Mouse (Mus musculus) erythroblast, adult 5-6 weeks (primary cell): ENCODE measurements around the gene M1ap. TPM values are rescaled to one million over a fixed set of nuclear protein-coding genes. Genes with fewer than 3 reads are reported as not detected.

Source experiments
- ATAC-seq: replicated peaks from 2 replicates; pipeline ENCODE4 v1.8.0; 2016; ENCODE audit warnings: moderate number of reproducible peaks, mild to moderate bottlenecking, moderate TSS enrichment, inconsistent platforms; ENCODE audit not compliant: poor library complexity, low FRiP score, severe bottlenecking
- total RNA-seq, 2 experiments: library from RNA; stranded (forward) in 1 of 2; stranded (reverse) in 1 of 2; fragments of 150-400 nt in 1 of 2; fragments of 200-764, 138-1000 nt in 1 of 2; gene quantifications; 2 replicates each; pipeline versions ENCODE4 v1.2.3 to v1.2.4; 2015 to 2017; ENCODE audit warnings: low replicate concordance in 2 of 2

The M1ap gene
- total RNA-seq, 2 experiments from 2014 or later: 8.2 to 25.6 TPM

DNA sequence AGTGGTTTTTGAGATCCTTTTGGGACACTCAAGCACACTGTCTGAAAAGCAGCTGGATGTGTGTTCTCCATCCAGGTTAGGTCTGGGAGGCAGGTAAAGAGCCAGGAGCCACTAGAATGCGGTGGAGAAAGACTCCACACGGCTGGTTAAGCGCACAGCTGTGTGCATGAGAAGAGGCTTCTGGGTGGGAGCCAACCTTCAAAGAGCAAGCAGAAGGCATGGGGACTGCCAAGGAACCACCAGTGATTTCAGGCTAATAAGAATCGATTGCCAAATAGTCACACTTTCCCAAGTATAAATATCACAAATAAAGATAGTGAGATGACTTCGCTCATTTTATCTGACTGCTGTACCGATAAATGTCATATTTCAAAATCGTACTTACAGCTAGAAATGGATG lies 20.2 kb upstream of the M1ap start:
- ATAC-seq: no peak

- ATAC-seq: no peak
These were observed 19.1 kb upstream of the M1ap start for GRCm38 (mm10) chr6:82927617-82928016.

- no peak for ATAC-seq
These were observed 12.0 kb upstream of the M1ap start for GRCm38 (mm10) chr6:82934616-82935230.

DNA sequence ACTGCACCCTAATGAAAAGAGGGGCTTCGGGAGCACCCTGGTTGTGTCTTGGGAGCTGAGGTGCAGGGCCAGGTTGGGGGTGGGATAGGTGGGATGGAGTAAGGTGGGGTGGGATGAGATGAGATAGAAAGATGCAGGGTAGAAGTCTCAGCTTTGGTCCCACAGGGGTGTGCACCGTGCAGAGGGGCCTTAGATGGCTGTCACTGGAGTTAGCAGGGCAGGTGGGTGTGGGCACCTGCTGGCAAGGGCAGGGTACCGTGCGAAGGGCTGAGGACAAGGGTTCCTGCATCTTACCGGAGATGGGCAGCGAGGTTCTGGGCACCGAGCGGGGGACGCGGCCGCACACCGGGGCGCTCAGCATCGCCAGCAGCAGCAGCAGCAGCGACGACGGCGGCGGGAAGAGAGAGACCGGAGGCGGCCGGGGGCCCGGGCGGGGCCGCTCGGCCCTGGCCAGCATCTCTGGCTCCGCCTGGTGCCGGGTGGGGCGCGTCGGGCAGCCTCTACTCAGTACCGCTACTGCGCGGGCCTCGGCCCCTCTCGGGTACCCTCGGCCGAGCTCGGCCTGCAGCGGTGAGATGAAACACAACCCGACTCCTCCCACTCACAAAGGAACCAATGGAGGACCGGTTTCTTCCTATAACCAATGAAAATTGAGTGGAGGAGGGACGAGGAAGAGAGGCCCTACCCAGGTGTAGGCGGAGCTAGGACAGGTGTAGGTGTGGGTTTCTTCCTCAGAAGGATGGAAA lies 7.4 kb upstream of the M1ap start, which contains the start of gene Sema4f:
Gene Sema4f (minus strand): TSS at position 603 of the 746 bp plus-strand sequence.
- ATAC-seq: no peak; the same call in 1 of the 2 replicates

- no peak for ATAC-seq
These were observed 5.9 kb upstream of the M1ap start for GRCm38 (mm10) chr6:82940765-82941164.

GRCm38 (mm10) chr6:82945750-82946149 lies 952 bp upstream of the M1ap start:
- ATAC-seq: no peak

DNA sequence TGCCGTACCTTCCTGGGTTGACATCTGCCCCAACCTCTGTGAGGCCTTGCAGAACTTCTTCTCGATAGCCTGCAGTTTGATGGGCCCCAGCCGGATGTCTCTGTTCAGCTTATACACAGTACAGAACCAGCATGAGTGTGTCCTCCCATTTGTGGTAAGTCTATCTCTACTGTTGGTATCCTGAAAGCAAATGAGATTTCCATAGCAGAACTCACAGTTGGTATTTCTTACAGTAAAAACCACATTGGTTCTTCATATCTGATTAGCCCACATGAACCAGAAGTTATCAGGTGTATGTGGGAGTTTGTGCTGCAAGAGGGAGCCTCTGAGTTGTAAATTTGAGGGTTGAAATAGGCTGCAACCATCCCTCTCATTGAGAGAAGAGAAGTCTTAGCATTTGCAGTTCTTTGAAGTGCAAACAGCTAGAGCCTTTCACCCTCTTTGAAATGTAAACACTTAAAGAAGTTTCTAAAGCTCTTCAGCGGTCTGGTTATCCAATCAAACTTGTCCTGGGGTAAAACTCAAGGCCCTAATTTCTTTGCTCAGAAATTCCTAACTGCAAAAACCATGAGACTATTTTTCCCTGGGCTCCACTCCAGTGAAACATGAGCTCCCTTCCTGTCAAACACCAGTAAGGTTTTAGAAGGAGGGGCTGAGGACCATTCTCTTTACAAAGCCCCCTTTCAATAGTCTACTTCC lies 10.0 kb downstream of the M1ap start:
- no peak for ATAC-seq

DNA sequence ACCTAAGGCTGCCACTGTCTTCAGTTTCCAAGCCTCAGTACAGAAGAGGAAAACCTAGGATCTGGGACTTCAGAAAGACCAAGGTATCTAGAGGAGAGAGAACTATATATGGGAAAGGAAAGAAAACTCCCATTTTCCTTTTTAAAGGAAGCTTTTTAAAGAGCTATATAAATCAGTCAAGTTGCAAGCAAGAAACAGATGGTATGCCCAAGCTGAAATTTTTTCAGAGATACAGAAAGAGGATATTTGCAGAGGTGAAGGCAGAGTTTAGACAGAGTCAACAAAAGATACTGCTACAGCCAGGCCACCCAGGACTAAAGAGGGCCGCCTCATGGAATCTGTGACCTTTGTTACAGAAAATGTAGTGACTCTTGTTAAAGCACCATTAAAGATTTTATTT lies 15.0 kb downstream of the M1ap start:
- no peak for ATAC-seq

GRCm38 (mm10) chr6:82969249-82970084 lies 22.8 kb downstream of the M1ap start:
- no peak for ATAC-seq

DNA sequence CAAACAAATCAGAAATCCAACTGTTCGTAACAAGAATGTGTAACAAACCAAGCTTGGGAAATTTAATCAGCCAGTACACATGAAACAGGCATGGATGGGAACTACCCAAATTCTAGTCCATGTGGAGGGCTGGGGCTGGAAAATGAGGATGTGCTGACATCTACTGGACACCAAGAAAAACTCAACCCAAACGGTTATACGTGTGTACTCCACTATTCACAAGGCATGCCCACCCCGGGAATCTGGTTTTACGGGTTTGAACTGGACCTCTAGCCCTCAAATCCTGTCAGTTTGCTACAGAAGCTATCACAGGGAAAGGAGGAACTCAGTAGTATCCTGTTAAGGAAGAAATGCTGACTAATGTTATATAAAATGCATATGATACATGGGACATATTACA lies 24.3 kb downstream of the M1ap start:
- ATAC-seq: no peak

DNA sequence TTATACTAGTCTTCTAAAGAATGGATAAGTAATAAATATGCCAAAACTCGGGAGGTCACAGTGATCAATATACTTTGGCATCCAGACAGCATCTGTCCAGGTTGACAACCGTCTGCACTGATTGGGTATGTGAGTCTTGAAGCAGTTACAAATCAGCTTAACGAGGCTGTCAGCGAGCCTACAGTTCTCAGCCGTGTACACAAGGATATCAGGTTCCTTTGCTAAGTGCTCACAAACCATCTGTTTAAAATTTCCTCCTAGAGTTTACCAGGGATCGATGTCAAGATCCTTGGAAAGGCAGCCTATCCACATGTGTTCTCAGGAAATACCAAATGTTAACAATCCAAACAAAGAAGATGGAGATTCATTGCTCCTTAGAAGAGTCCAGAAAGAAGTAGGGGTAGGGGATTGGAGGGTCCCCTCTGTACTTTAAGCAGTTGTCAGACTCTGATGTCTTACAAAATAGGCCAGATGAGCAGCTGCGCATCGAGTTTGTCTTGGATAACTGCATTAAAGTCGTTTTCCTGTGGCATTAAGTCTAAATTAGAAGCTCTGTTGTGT lies 40.8 kb downstream of the M1ap start:
- no peak for ATAC-seq

DNA sequence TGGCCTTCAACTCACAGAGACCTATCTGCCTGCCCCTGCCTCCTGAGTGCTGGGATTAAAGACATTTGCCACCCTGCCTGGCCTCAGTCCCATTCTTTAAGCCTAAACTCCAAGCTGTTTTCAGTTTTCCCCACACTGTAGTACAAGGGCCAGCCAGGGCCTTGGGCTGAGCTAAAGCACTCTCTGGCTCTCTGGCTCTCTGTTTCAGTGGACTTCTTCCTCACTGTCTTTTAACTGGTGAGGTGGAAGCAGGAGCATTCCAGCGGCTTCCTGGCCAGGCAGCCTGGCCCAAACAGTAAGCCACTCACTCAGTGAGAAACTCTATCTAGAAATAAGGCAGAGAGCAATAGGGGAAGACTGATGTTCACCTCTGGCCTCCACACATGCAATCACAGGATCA lies 47.0 kb downstream of the M1ap start:
- no peak for ATAC-seq

- no peak for ATAC-seq
These were observed 47.7 kb downstream of the M1ap start for GRCm38 (mm10) chr6:82994372-82994771.

DNA sequence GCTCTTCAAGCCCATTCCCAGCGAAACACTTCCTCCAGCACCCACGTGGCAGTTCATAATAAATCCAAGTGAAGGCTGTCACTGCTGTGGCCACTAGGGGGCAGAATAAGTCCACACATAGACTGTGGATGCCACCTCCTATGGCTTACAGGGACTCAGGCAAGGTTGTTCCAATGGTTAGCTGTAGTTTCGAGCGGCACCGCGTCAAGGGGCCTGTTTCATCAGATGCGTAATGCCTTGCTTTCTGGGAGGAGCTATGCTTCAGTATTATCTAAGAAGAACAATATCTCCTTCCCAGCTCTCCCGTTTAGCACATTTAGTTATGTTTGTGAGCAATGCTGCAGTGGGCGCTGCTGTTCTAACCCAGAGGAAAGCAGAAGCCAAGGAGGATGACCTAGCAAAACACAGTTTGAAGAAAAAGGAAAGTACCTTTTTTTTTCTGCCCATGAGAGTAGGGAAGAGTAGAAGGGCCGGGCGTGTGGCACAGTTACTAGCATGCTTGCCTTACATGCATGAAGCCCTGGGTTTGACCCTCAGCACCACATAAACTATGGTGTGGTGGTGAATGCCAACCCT lies 50.1 kb downstream of the M1ap start:
- ATAC-seq: peak; percentile 88

DNA sequence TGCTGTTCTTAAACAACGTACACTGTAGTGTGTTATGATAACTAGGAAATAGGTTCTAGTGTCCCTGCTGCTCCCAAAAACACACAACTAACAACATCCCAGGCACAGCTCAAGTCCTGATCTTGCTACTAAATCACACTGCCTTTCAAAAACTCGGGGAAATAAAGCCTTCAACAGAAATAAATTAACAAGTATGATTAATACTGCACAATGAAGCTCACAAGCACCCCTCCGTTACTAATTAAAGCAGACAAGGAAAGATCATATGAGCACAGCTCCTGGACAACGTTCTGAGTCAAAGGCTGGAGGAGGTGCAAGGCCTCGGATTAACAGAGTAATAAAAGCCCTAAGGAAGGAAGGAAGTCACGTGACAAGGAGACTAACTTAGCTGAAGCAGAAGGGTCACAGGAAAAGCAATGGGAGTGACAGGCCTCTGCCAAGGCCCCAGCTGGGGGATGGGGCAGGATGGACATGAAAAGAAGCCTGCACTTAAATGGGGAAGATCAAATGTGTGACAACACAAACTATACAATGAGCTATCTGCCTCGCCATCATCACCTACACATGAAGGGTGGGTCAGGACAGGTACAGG lies 50.9 kb downstream of the M1ap start:
- peak; percentile 23 for ATAC-seq

- ATAC-seq: peak; percentile 33; the same call in 1 of the 2 replicates
These were observed 51.6 kb downstream of the M1ap start for GRCm38 (mm10) chr6:82998326-82998725.

DNA sequence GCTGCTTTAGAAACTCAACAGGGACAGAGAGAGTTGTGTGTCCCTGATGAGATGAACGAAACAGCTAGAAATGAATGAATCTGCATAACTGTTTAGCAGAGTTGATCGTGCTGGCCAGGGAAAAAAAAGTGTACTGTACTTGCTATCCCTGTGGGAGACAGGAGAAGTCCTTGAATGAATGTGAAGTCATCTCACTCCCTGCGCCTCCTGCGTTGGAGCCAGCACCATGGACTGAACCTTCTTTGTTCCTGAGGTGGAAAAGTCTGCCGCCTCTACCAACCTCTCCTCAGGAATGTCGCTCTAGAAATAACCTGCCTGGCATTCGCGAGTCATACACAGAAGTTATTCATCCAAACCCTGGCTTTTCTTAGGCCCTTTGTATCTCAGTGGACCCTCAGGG lies 53.3 kb downstream of the M1ap start:
- no peak for ATAC-seq

GRCm38 (mm10) chr6:83003082-83003481 lies 56.4 kb downstream of the M1ap start:
- no peak for ATAC-seq

GRCm38 (mm10) chr6:83003850-83004249 lies 57.1 kb downstream of the M1ap start:
- peak; percentile 67 for ATAC-seq
